Mouse (Mus musculus) adrenal gland, postnatal 14 days (tissue): Measurements from ENCODE around the gene 9130230L23Rik. TPM values are rescaled to one million over a fixed set of nuclear protein-coding genes. Genes with fewer than 3 reads are reported as not detected.

Experiments
- DNase-seq: peaks from one replicate; pipeline ENCODE4 v3.0.0; 2021; ENCODE audit warnings: mixed read lengths
- long read RNA-seq, 2 experiments: library from polyadenylated mRNA; stranded (forward); transcript quantifications; one replicate each; pipeline ENCODE4 v2.0.0; 2021
- total RNA-seq: library from RNA; stranded (reverse); gene quantifications from 2 replicates; pipeline ENCODE4 v1.2.3, GENCODE M21; 2021

9130230L23Rik gene
- total RNA-seq: 0.53 and 0.74 TPM in 2 replicates
- long read RNA-seq, experiment 1: 0 reads
- long read RNA-seq, experiment 2: 0 reads

DNA sequence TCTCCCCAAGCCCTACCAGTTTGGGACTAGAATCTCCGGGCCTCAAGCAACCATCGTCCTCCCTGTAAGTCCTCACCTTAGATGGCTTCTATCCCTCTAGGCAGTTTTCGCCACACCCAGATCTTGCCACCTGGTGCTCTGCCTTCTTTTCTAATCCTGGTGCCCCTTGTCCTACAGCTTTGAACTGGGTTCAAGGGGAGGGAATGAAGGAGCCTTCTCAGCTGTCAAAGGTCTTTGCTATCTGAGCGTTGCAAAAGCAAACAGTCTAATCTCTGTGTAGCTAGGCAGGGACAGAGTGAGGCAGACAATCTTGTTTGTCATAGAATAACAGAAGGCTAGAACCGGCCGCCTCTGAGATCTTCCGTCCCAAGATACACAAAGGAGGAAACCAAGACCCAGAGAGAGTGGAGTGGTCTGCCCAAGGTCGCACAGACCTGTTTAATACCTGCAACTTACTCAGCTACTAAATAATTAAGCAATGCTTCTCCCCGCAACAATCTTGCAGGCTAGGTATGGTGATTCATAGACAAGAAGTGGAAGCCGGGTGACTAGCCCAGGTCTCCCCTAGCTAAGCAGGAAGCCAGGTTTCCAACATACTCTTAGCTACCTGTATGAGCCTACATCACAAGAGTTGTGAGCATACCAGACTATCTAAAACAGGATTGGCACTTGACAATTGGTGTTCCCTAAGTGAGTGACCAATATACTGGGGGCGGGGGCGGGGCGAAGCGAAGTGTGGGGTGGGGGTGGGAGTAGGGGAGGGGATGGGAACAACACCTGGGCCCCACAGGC, at the start of gene 9130230L23Rik:
Gene 9130230L23Rik, minus strand, starts transcription at position 152 of the 792 bp plus-strand sequence.
- no peak for DNase-seq

- no peak for DNase-seq
Measured at GRCm38 (mm10) chr5:66052777-66053548, 48.9 kb upstream of the 9130230L23Rik start.

- DNase-seq: peak; percentile 49
Measured at GRCm38 (mm10) chr5:66050841-66051240, 46.8 kb upstream of the 9130230L23Rik start.

DNA sequence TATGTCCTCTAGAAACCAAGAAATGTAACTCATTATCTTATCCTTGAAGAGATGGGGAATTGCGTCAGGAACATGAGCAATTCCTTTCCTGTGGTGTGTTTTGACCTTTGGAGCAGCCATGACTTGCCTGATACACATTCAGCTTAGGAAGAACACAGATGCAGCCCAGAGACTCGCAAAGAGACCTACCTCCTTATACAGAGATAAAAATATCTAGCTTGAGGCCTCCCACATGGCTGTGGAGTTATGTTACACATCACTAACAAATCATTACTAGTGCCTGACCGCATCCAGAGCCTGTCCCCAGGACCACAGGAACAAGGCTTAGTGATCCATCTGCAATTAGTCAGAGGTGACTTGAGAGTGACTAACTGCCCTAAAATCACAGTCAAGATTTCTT, 42.3 kb upstream of the 9130230L23Rik start:
- no peak for DNase-seq

DNA sequence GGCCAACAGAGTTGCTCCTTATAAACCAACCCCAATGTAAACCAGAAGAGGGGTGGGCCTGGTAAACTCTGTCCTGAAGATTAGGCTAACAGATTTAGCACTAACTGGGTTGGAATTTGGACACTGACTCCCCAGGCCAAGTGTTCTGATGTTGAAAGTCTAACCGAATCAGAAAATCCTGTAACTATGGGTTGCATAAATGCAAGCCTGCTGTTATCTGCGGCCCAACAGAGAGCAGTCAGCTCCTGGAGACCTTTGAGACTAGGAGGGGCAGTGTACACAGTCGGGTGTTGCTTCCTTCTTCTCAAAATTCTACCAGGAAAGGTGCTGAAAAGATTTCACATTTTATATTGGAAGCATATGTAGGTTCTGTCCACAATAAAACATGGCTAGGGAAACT, 39.8 kb upstream of the 9130230L23Rik start:
- no peak for DNase-seq

DNA sequence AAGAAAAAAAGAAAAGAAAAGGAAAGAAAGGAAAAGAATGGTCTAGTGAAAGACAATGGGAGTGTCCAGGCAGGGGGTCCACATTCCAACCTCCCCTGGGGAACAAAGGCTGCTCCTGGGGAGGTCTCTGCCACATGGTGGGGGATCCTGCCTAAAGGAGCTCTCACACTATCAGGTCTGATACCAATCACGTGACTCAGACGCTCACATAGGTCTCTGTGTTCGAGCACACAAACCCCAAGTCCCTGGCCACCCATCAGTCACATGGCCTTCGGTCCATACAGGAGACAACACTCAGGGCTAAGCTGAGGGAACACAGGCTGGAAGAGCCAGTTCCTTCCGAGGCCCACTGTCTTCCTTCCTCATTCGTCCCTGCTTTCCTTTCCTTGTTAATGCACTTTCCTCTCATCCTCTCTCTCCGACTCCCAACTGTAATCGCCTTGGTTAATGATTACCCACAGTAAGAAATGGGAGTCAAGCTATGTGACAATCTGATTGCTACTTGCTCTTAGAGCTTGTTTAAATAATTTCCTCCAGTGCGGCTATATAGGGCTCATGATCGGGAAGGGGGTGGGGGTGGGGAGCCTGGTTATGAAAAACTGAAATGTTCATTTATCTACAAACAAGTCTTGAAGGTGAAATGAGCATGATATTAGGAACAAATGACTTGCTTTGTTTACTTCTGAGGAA, 38.7 kb upstream of the 9130230L23Rik start:
- DNase-seq: no peak

GRCm38 (mm10) chr5:66040744-66041279, 36.7 kb upstream of the 9130230L23Rik start:
- DNase-seq: no peak

DNA sequence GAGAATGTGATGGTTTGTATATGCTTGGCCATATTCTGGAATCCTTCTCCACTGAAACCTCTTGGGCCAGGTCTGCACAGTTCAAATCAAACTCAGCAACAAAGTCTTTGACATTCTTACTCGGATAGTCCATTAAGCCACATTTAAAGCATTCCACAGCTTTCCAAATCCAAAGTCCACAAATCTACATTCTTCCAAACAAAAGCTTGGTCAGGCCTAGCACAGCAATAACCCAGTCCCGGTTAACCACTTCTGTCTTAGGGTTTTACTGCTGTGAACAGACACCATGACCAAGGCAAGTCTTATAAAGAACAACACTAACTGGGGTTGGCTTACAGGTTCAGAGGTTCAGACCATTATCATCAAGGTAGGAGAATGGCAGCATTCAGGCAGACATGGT, 35.7 kb upstream of the 9130230L23Rik start:
- DNase-seq: no peak

- DNase-seq: no peak
Measured at GRCm38 (mm10) chr5:66037066-66037465, 33.0 kb upstream of the 9130230L23Rik start.

- no peak for DNase-seq
Measured at GRCm38 (mm10) chr5:66036440-66037054, 32.5 kb upstream of the 9130230L23Rik start.

DNA sequence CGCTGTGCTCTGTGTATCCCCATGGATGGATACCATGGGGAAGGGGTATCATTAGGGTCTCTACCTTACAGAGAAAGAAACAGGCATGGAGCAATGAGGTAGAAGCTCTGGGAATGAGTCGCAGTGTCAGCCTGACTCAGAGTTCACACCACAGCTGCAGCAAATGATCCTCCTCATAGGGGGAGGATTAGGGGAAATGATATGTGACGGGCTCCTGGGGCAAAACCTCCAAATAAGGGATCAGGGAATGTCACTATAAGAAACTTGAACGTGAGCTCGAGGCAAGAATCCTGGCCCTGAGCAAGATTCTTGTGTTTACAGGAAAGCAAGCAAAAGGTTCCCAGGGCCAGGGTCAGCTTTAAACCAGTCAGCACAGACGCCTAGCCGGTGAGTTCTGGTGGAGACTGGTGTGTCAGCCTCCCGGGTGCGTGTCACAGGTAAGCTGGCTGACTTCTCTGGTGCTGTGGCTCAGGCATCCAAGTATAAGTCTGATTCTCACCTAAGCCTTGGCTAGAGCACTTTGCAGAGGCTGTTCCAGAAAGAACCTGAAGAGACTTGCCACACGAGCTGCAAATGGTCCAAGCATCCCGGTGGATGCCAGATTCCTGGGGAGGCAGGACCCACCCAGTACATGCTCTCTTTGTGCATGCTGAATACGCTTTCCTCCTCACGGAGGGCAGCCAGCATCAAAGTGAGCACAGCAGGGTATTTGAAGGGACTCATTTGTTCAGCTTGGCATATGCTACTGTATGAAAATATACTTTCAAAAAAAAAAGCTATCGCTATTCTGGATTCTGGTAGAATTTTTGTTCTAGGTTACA, 30.5 kb upstream of the 9130230L23Rik start:
- DNase-seq: no peak

GRCm38 (mm10) chr5:66032826-66033225, 28.7 kb upstream of the 9130230L23Rik start:
- DNase-seq: no peak

DNA sequence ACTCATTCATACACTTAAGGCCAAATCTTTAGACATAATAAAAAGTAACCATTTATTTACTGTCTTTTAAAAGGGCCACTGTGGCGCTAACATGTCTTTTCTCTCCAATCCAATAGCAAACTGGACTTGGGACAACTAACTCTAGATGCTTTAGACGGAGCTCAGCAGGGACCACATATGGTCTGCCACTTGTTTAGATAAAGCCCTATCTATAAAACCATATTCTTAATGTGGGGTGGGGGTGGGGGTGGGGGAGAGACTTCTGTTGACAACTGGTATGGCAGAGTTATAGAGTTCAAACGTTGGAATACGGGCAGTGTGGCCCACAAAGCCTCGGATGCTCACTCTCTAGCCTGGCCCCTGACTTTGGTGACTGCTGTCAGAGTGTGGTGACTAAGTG, 27.6 kb upstream of the 9130230L23Rik start:
- DNase-seq: no peak

GRCm38 (mm10) chr5:66028232-66028631, 24.1 kb upstream of the 9130230L23Rik start:
- no peak for DNase-seq

DNA sequence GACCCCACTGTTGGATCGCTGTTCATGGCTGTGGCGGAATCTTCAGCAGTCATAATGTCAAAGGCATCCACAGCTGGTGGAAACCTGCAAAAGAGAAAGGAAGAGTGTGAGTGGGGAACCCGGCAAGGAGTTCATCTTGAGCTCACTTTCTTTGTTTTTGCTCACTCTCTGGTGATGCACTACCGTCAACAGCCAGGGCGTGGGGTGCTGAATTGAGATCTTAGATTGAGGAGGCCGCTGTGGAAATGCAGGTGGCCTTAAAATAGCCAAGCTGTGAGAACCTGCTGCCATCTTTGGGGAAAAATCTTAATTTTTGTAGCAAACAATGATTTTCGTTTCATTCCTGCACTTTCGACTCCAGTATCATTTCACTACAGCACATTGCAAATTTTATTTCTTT, 23.1 kb upstream of the 9130230L23Rik start:
- no peak for DNase-seq

DNA sequence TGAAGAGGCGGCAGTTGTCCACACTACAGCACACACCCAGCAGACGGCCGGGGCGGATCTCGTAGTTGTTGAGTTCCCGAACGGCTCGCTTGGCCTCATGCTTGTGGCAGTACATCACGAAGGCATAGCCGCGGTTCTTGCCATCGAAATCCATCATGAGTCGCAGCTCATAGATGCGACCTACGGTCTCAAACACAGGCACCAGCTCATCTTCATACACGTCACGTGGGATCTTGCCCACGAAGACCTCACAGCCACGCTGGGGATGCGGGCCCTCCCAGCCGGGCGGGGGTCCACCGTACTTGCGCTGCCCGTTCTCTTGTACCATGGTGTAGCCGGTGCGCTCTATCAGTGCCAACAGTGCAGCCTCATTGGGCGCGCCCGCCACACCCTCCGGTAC, 22.7 kb upstream of the 9130230L23Rik start:
- no peak for DNase-seq

- DNase-seq: no peak
Measured at GRCm38 (mm10) chr5:66015449-66015961, 11.4 kb upstream of the 9130230L23Rik start.

DNA sequence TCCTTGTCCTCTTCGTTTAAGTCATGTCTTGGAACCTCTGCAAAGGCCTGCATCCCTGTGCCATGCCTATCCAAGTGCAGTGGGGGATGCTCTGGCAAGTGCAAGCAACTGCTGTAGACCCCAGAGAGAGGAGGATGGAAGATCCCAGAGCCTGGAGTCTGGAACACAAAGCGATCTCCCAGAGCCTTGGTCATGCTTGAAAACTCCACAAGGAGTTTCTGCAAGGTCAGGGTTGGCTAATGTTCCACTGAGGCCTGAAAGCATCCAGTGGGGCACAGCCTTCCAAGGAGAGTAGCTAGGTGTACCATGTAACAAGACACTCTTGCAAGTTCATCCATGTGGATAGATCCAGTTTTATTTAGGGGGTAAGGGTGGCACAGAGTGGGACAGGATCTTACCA, 10.4 kb upstream of the 9130230L23Rik start:
- DNase-seq: no peak

GRCm38 (mm10) chr5:66013999-66014398, 9.9 kb upstream of the 9130230L23Rik start:
- DNase-seq: no peak

GRCm38 (mm10) chr5:66008245-66008967, 4.3 kb upstream of the 9130230L23Rik start:
- DNase-seq: no peak
